Mouse (Mus musculus): Measurements from ENCODE around the gene Ace.
A peak's percentile ranks its signal among the peaks of the same experiment; 100 is the strongest.
"Not testable (repeated sequence)": the region's sequence is repeated elsewhere in the genome, so short reads cannot be mapped to it uniquely, and the experiment has no call there.

Ace gene

DNA sequence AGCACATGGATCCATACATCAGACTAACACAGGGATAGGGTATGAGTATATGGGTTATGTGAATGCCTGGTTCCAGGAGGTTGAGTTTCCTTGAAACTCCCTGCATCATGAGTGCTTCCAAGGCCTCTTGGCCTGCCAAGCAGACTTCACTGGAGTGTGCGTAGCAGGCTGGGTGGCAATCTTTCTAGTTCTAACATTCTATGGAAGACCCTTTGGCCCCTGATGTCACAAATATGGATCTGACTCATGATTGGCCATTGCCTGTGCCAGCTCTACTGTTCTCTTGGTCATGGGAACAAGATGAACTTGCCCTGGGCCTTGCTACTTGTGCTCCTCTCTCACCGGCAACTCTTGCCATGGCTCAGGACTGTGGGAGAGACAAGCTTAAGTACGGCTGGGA lies 26.6 kb downstream of the Ace start, which contains the start of gene Ace3:
Ace3 (plus strand) TSS at position 301 of the 400 bp plus-strand sequence.
- DNase-seq (ENCODE audit: low spot score): no peak

DNA sequence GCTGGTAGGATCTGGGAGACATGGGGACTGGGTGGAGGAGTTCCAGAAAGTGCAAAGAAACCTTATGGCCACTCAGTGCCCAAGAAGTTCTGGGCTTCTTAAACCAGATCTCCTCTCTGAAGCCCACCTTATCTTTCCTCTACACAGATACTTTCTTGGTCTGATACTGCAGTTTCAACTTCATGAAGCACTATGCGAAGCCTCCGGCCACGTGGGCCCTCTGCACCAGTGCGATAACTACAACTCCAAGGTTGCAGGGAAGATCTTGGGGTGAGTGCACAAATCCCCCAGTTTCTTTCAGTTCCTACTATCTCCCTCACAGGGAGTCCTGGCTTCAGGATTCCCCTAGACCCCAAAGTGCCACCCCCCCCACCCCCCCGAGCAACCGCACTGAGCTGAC lies 32.3 kb downstream of the Ace start:
- DNase-seq (ENCODE audit: low spot score): no peak

DNA sequence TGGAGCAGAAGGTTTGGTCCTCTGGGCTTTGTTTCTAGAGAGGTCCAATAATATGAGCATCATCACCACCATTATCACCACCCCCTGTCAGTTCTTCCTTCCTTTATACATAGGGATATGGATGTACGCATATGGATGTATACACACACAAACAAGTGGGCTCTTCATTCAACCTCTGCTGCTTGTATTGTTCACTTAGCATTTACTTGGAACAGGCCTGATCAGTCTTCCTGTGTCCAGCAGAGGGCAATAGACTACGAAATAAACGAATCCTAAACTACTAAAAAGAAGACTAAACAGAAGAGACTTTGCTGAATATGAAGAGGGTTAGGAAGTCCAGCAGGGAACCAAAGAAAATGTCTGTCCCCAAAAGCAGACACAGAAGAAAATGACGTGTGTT lies 34.0 kb downstream of the Ace start:
- peak; percentile 50 for DNase-seq (ENCODE audit: low spot score)

DNA sequence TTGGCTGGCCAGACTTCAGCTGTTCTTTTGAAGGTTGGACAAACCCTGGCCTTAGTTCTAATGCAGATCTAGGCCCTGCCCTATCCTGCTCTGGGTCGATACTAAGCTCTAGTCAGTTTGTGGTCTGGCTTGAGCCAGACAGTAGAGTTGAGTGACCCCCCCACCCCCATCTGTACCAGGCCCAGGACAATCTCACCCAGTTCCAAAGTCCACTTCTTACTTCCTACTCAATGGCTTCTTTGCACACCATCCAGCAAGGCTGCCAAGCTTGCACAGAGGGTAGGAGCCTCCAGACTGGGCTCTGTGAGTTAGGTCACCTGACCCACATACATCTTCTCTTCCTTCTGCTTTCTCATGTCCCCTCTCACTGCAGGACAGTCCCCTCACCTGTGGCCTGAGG lies 36.8 kb downstream of the Ace start:
- no peak for DNase-seq (ENCODE audit: low spot score)

DNA sequence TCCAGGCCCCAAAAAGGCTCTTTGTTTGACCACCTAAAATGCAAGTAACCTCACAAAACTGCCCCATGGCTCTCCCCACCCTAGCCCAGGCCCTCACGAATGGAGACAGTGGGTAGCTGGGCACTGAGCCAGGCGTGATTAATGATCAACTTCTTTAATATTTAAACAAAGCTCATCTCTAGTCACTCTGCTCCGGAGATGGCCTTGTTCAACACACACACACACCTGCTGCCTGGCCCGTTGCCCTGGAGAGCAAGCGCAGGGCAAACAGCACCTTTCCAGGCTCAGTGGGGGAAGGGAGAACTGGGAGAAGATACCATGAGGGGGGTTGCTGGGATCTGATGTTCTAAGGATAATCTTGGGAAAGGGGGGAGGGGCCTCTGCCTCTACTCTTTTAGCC lies 38.2 kb downstream of the Ace start:
- DNase-seq (ENCODE audit: low spot score): peak; percentile 23

DNA sequence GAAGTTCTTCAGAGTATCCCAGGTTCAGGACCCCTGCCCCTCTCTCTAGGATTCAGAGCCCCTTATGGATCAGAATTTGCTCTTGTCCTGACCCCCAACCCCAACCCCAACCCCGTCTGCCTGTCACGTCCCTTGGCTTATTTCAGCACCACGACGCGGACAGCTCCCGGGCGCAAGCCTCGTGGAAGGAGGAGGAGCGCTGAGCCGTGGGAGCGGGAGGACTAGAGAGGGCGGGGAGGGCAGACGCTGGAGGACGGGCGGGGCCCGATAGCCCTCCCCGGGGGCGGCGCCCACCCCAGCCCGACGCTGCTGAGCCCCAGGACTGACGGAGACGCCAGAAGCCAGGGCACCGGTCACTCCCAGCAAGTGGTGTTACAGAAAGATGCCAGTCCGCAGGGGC lies 40.1 kb downstream of the Ace start, which contains the start of gene Kcnh6:
Kcnh6 (plus strand) TSS at position 304 of the 400 bp plus-strand sequence.
- DNase-seq (ENCODE audit: low spot score): peak; percentile 72

DNA sequence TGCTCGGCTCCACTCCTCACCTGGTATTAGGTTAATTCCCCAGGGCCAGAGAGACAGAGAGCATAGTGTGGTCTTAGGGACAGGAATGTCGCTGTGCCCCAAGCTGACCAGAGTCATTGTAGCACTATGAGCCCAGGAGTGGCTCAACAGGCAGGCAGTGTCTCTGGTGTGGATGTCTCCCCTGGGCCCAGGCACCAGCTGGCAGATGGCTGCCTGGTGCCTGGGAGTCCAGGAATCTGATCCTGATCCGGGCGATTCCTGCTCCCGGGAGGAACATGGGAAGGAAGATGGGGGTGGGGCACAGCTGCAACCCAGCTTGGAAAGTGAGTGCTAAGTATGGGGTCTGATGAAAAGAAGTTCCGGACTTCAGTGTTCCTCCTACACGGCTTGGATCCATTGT lies 45.0 kb downstream of the Ace start:
- peak; percentile 42 for DNase-seq (ENCODE audit: low spot score)

DNA sequence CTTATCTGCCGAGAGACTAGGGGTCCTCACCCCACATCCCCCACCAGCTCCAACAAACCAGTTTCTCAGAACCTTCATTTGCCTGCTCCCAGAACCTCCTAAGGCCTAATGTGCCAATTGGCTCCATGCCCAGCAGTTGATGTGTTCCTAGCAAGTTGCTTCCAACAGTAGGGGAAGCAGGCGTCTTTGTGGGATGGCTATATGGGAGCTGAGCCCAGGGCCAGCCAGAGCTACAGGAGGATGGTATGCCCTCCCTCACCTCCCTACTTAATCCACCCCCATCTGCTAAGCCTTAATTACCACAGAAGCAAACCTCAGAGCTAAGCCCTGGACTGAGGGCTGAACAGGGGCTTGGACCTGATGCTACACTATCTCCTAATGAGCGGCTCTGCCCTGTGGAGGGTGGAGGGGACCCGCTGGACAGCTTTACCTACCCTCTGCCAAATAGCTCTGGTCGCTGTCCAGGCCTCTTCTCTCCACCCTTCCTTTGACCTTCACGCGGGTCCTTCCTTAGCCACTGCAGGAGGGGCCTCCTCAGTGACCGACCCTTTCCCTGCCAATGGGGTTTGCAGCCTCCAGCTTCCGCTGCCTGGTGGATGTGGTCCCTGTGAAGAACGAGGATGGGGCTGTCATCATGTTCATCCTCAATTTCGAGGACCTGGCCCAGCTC lies 45.9 kb downstream of the Ace start:
- DNase-seq (ENCODE audit: low spot score): peak; percentile 18

DNA sequence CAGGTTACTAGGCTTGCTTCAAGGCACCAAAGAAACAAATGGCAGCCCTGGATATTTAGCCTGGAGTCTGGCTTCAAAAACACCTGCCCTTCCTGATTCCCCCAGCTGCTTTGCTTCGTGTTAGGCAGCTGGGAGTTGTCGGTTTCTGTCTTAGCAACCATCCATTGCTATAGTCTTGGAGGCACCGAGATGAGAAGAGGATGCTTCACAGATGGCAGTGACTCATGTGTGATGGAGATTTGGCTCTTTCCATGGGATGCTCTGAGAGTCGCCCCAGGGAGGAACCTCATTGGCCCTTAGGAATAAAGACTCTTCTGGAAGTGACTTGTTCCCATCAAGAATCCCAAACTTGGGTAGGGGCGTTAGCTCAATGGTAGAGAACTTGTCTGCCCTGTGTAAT lies 48.7 kb downstream of the Ace start:
- no peak for DNase-seq (ENCODE audit: low spot score)

DNA sequence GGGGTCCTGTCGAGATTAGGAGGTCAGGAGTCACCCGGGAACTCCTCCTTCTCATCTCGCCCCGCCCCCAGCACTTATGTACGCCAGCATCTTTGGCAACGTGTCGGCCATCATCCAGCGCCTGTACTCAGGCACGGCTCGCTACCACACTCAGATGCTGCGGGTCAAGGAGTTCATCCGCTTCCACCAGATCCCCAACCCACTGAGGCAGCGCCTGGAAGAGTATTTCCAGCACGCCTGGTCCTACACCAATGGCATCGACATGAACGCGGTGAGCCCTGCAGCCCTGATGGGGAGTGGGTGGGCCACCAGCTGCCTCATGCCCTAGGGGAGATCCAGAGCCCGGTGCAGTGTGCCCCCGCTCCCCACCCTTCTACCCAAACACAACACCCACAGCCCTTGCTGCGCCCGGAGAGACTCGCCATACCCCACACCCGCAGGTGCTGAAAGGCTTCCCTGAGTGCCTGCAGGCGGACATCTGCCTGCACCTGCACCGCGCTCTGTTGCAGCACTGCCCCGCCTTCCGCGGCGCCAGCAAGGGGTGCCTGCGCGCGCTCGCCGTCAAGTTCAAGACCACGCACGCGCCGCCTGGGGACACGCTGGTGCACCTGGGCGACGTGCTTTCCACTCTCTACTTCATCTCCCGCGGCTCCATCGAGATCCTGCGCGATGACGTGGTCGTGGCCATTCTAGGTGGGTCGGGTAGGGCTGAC lies 52.5 kb downstream of the Ace start:
- peak; percentile 58 for DNase-seq (ENCODE audit: low spot score)

DNA sequence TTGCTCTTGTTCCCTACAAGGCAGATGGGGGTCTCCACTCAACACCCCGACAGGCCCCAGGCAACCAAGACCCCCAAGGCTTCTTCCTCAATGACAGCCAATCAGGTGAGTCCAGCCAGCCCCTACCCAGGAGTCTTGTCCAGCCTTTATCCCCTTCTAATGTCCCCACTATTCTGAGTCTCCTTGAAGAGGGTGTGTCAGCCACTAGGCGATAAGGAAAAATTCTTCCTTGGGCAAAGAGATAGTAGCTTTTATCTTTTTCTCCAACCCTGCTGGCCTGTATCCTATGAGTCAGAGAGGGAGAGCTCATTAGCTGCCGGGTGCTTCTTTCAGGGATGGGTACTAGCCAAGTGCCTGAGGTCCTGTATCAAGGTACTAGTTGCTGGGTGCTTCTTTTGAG lies 58.0 kb downstream of the Ace start:
- DNase-seq (ENCODE audit: low spot score): no peak

DNA sequence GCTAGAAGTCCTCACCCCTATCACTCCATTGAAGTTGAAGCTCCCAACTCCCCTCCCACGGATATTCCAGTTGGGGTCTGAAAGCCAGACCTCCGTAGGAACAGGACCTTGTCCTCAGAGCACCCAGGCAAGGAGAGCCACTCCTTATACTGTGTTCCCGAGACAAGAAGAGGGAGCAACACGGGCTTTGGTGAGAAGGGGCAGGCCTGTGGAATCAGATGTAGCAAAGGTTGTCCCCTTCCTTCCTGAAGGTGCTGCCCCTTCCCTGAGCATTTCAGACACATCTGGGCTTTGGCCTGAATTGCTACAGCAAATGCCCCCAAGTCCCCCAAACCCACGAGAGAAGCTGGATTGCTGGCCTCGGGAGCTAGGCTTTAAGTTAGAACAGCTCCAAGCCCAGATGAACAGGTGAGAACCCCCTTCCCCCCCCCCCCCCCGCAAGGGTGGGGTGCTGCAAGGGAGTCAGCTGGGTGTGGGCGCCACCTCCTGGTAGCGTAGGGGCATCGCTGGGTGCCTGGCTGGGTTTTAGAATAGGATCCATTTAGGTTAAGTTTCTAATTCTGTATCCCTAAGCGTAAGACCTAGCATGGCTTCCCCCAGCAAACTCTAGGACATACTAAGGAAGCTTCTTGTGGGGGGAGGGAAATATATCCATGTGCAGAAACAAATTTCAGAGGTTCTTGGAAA lies 58.9 kb downstream of the Ace start:
- peak; percentile 70 for DNase-seq (ENCODE audit: low spot score)

DNA sequence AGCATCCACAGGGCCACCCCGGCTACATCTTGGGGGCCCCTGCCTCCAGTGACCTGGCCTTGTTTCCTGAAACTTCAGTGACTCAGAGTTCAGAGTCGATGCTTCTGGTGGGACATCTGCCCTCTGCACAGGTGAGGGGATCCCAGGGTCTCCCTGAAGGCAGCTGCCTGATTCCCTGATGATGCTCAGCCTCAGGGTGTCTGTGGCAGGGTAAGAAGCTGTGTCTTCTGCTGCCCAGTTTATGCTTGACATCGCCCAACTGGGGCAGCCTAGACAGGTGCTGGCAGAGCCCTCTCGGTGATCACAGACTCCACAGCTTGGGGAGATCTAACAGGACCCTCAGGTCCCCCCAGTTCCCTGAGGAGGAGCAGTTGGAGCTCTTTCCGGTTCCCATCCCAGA lies 59.9 kb downstream of the Ace start:
- DNase-seq (ENCODE audit: low spot score): no peak

DNA sequence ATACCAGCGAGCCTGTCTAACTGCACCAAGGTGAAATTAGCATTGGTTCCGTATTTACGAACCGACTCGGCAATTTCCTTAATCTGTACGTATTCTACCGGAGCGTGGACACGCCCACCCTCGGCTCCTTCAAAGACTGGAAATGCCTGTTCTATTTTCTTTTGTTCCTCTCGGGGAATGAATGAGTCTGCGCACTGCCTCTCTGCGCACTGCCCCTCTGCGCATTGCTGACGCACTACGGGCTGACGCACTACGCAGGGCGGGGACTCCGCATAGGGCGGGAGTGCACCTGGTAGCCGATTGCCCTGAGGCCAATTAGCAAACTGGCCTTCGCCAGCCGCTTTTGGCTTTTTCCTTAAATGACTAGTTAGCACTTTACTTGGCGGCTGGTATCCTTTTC lies 64.3 kb downstream of the Ace start:
- DNase-seq (ENCODE audit: low spot score): not testable (repeated sequence)

DNA sequence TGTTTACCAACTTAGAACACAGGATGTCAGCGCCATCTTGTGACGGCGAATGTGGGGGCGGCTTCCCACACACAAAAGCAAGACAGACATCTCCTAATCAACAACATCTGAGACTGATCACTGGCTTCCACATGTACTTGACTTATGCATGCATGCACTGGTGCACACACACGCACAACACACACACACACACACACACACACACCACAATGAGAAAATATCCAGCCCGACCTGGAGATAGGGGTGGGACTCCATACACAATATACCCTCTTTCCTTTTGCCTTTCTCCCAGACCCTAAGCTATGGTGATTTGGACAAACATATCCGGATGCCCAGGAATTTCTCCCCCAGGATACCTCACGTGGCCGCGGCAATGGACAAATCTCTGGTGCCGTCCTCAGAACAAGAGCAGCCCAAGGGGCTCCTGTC lies 65.8 kb downstream of the Ace start:
- no peak for DNase-seq (ENCODE audit: low spot score)

DNA sequence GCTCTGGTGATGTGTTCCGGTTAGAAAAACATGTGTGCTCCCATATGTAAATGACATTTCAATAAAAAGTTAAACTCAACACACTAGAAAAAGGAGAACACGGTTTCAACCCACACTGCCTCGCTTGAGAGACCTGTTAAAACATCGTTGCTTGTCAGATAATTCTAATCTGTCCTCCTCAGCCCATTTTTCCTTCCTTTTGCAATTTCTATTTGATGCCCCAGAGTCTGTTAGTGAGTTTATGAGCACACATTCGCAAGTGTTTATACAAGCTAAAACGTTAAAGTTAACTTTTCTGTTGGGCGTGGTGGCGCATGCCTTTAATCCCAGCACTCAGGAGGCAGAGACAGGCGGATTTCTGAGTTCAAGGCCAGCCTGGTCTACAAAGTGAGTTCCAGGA lies 67.2 kb downstream of the Ace start:
- no peak for DNase-seq (ENCODE audit: low spot score)

DNA sequence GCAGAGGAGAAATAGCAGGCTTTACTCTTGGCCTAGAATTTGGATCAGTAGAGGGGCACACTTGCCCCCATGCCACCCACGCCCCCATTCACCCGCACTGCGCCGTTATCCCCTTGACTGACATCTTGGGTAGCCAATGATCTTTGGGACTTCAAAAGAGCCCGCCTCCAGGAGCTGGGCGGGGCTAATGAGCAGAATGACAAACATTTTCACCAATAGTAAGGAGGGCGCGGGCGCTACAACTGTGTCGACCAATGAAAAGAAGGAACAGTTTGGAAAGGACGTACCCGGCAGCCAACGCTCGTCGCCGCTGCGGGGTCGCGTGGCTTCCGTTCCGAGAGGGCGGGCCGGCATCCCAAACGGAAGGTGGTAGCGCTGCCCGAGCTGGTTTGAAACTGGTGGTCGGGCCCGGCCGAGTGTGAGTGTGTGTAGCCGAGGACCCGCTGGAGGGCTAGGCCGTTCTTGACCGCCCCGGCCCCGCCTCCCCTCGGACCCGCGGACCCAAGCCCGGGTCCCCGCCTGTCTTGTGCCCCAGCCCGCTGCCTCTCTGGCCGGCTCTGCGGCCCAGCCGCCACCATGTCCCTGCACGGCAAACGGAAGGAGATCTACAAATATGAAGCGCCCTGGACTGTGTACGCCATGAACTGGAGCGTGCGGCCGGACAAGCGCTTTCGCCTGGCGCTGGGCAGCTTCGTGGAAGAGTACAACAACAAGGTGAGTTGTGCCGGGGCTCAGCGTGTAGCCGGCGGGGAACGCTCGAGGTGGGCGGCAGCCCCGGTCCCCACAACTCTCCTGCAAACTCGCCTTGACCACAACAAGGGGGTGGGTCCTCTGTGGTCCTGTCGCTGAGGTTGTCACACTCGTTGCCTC lies 69.0 kb downstream of the Ace start, which contains the start of gene Dcaf7:
Dcaf7 (plus strand) TSS at position 325 of the 870 bp plus-strand sequence.
- DNase-seq (ENCODE audit: low spot score): peak; percentile 99

DNA sequence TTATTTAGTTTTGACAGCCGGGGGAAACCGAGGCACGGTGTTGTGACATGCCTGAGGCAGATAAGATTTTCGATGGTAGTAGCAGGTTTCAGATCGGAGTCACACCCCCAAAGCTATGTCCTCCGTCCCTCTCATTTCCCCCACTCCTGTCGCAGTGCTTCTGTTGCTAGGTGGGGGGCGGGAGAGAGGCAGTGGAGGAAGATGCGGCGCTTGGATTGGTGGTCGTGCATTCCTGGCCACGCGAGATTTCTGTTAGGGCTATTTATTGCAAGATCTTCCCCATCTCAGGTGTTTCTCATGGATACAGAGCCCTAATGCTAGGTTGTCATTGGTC lies 69.6 kb downstream of the Ace start:
- peak; percentile 74 for DNase-seq (ENCODE audit: low spot score)
